Mouse (Mus musculus): ENCODE data around the gene Slc25a22. TPM values are rescaled to one million over a fixed set of nuclear protein-coding genes. Genes with fewer than 3 reads are reported as not detected.

Slc25a22 gene
- total RNA-seq, 2 experiments from 2014 or later: 65.5 to 67.6 TPM

DNA sequence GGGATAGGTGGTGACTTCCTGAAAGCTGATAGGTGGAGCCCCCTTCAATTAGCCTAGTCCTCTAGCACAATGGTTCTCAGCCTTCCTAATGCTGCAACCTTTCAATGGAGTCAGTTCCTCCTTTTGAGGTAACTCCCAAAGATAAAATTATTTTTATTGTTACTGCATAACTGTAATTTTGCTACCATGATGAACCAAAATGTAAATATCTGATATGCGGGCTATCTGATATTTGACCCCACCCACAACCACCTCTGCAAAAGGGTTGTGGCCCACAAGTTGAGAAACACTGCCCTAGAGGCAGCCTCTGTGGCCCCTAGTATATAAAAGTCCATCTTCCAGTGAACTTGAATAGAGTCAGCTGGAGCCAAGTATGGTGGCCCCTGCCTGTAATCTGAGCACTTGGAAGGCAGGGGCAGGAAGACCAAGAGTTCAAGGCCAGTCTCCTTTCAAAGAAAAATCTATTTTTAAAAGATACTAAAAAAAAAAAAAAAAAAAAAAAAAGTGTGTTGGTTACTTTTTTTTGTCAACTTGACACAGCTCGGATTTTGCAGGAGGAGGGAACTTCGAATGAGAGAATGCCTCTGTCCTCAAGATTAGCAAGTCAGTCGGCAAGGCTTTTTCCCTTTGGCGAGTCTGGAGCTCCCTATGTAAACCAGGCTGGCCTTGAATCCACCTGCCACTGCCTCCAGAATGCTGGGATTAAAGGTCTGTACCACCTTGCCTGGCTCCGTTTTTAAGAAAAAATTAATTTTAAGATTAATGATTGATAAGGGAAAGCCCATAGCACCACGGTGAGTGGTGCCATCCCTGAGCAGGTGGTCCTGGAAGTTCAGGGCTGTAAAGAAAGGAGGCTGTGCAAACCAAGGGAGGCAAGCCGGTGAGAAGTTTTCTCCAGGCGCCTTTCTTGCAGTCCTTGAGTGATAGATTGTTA, 47.1 kb downstream of the Slc25a22 start:
- DNase-seq: no peak
- intact Hi-C loops (cut with DNase I): no loop called here

DNA sequence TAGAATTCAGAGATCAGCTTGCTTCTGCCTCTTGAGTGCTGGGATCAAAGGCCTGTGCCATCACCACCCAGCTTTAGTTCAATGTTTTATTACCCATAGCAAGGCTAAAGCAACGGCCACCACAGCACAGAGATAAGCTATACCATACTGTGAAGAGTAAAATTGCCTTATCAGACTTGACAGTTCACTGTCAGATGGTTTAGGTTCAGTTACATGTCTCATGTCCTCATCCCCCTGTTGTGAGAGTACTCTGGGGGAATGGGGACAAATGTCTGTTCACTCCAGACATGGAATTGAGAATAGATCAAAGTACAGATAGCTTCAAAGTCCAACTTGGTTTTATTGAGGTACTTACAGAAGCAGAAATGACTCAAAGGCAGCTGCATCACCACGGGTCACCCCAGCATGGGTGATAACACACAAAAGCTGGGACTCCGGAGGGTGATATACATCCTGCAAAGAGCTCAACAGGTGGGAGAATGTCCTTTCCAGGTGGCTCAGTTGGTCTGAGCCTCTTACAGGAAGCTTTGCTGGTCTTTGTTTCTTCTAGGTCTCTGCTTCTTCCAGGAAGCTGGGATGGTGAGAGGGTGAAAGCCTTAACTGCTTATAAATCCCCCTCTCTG, 49.1 kb downstream of the Slc25a22 start:
- no peak for DNase-seq
- intact Hi-C loops (cut with DNase I): no loop called here

DNA sequence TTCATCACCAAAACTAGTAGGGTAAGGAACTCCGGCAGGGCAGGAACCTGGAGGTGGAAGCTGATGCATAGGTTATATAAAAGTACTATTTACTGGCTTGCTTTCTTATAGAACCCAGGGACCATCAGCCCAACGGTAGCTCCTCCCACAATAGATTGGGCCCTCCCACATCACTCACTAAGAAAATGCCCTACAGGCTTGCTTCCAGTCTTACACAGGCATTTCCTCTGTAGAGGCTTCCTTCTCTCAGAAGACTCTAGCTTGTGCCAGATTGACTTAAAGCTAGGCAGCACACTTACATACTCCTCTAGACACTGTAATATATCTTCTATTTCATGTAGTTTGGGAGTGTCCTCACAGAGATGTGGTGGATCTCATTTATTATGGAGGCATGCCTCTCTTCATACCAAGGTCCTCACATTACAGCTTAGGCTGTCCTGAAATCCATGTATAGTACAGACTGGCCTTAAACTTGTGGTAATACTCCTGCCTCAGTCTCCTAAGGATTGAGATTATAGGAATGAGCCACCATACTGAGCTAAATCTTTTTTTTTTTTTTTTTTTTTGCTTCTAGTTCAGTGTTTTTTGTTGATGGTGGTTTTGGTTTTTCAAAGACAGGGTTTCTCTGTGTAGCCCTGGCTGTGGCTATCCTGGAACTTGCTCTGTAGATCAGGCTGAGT, 49.7 kb downstream of the Slc25a22 start:
- no peak for DNase-seq
- intact Hi-C loops (cut with DNase I): no loop called here

DNA sequence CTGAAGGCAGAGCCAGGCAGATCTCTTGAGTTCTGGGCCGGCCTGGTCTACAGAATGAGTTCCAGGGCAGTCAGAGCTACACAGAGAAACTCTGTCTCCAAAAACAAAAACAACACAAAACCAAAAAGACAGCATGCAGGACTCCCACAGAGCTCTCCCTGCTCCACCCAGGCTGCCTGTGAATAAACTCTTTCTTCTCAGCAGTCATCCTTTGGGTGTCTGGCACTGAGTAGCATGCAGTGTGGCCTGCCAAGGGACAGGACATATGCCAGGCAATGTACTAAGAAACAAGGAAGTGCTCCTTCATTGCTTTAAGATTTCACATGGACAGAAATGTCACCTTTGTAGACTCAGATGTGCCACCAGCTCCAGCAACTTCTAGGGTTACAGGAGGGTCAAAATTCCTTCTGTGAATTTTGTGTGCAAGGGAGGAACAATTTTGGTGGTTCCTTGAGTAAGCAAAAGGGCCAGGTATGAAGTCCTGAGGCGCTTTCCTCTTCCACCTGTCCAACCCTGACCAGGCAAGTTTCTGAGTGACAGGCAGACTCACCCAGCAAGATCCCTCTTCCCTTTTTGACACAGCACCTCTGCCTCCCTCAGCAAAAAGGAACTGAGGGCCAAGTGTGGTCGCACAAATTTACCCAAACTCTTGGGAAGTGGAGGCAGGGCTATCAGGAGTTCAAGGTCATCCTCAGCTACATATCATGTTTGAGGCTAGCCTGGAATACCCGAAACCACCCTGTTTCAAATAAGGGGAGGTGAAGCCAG, 56.4 kb downstream of the Slc25a22 start:
- no peak for DNase-seq
- intact Hi-C loops (cut with DNase I): no loop called here

Other genes starting within 250 kb of the Slc25a22 start
- 100 to 1,000 TPM; 101 to 104 TPM for gene Hras, start 243.9 kb downstream of the Slc25a22 start, total RNA-seq (2021)
- 1 to 10 TPM; 2.6 to 3.6 TPM for gene Lrrc56, start 243.7 kb downstream of the Slc25a22 start, total RNA-seq (2021)
- not detected for gene Lmntd2, start 223.8 kb downstream of the Slc25a22 start, total RNA-seq (2021)
- gene Rassf7, start 222.0 kb downstream of the Slc25a22 start, total RNA-seq (2021): 1 to 10 TPM; 1.2 to 1.5 TPM
- 10 to 100 TPM; 43.4 to 44.3 TPM for gene Phrf1, start 209.1 kb downstream of the Slc25a22 start, total RNA-seq (2021)
- 1 to 10 TPM; 1.6 to 1.7 TPM for gene Irf7, start 171.4 kb downstream of the Slc25a22 start, total RNA-seq (2021)
- not detected for gene Cdhr5, start 161.1 kb downstream of the Slc25a22 start, total RNA-seq (2021)
- gene Sct, start 158.8 kb downstream of the Slc25a22 start, total RNA-seq (2021): not detected
- gene Drd4, start 145.9 kb downstream of the Slc25a22 start, total RNA-seq (2021): not detected
- gene Deaf1, start 110.2 kb downstream of the Slc25a22 start, total RNA-seq (2021): 10 to 100 TPM; 20.0 to 22.1 TPM
- 10 to 100 TPM; 13.6 to 16.1 TPM for gene Tmem80, start 110.2 kb downstream of the Slc25a22 start, total RNA-seq (2021)
- gene Eps8l2, start 99.0 kb downstream of the Slc25a22 start, total RNA-seq (2021): 1 to 10 TPM; 2.7 to 3.0 TPM
- 100 to 1,000 TPM; 125 to 126 TPM for gene Taldo1, start 45.7 kb downstream of the Slc25a22 start, total RNA-seq (2021)
- 10 to 100 TPM; 12.5 to 13.3 TPM for gene Gatd1, start 23.8 kb downstream of the Slc25a22 start, total RNA-seq (2021)
- gene Cend1, start 8.4 kb downstream of the Slc25a22 start, total RNA-seq (2021): 1 to 10 TPM; 1.5 to 1.7 TPM
- 1 to 10 TPM; 1.1 to 1.2 TPM for gene Pidd1, start 6.1 kb upstream of the Slc25a22 start, total RNA-seq (2021)
- 100 to 1,000 TPM; 876 to 946 TPM for gene Rplp2, start 9.5 kb upstream of the Slc25a22 start, total RNA-seq (2021)
- gene Pnpla2, start 17.3 kb upstream of the Slc25a22 start, total RNA-seq (2021): 100 to 1,000 TPM; 351 to 430 TPM
- 10 to 100 TPM; 25.2 to 27.9 TPM for gene Cracr2b, start 23.2 kb upstream of the Slc25a22 start, total RNA-seq (2021)
- 100 to 1,000 TPM; 258 to 268 TPM for gene Cd151, start 29.5 kb upstream of the Slc25a22 start, total RNA-seq (2021)
- gene Polr2l, start 37.2 kb upstream of the Slc25a22 start, total RNA-seq (2021): 10 to 100 TPM; 69.8 to 71.4 TPM
- 10 to 100 TPM; 24.0 to 31.2 TPM for gene Tspan4, start 37.3 kb upstream of the Slc25a22 start, total RNA-seq (2021)
- 10 to 100 TPM; 42.6 to 42.8 TPM for gene Chid1, start 102.0 kb upstream of the Slc25a22 start, total RNA-seq (2021)
- gene Ap2a2, start 124.3 kb upstream of the Slc25a22 start, total RNA-seq (2021): 10 to 100 TPM; 51.4 to 52.2 TPM
- gene Muc6, start 217.4 kb upstream of the Slc25a22 start, total RNA-seq (2021): not detected

Data from heart, postnatal 14 days (tissue).